Mouse (Mus musculus) bone marrow, adult 2 months (tissue): Measurements from ENCODE around the gene Mto1.
"Not testable (repeated sequence)": the region's sequence is repeated elsewhere in the genome, so short reads cannot be mapped to it uniquely, and the experiment has no call there.

Experiments
- CTCF ChIP-seq: fragments of 200-500 bp; IDR thresholded peaks from 2 replicates; pipeline ENCODE4 v1.5.1; 2011; ENCODE audit warnings: low read length, control low read depth; ENCODE audit not compliant: control insufficient read depth, insufficient read depth
- POLR2A ChIP-seq: fragments of 200-500 bp; IDR thresholded peaks from 2 replicates; pipeline ENCODE4 v1.6.1; 2011; ENCODE audit warnings: low read depth, mild to moderate bottlenecking, control low read depth, low read length, borderline replicate concordance; ENCODE audit not compliant: control insufficient read depth

DNA sequence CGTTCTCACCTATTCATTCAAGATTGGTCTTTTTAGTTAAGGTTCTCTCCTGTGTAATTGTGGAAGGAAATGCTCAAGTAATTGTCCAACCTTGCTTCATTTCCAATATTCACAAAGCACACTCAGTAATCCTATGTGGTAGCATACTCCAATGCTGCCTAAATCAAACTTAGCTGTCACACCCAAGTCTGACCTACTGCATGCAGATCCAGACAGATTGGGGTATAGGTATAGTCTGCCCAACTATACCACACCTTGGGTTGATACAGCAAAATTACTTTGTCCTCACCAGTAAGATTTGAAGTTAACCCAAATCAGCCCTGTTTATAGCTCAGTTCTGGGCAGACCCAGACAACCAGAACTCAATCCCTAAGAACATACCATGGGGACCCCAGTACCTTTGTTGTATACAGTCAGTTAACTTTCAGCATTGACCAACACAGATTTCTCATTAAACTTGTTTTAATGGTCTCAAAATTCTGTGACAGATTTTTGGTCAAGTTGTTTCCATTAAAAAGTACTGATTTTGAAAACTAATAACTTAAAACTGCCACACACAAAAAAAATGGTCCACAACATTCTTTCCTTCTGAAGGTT lies 30.1 kb downstream of the Mto1 start:
- not testable (repeated sequence) for TF ChIP-seq CTCF, POLR2A
